Mouse (Mus musculus) myocyte (in vitro differentiated cells): ENCODE measurements around the gene Nudt21. TPM values are rescaled to one million over a fixed set of nuclear protein-coding genes. Genes with fewer than 3 reads are reported as not detected.
"Not testable (repeated sequence)": the region's sequence is repeated elsewhere in the genome, so short reads cannot be mapped to it uniquely, and the experiment has no call there.

Experiments used
- H3K27me3 ChIP-seq: one replicate; pipeline ENCODE4 v1.6.1; 2011; ENCODE audit not compliant: control insufficient read depth, insufficient read depth, insufficient read length
- H3K36me3 ChIP-seq: one replicate; pipeline ENCODE4 v1.6.1; 2011; ENCODE audit not compliant: control insufficient read depth, insufficient read depth
- H3K4me2 ChIP-seq: one replicate; pipeline ENCODE4 v1.6.1; 2011; ENCODE audit warnings: low read depth, control low read depth
- H3K4me3 ChIP-seq: one replicate; pipeline ENCODE4 v1.5.1; 2011; ENCODE audit warnings: mild to moderate bottlenecking, control low read depth, moderate library complexity
- H3K79me2 ChIP-seq: one replicate; pipeline ENCODE4 v1.6.1; 2011; ENCODE audit not compliant: control insufficient read depth, insufficient read depth
- H3ac ChIP-seq: one replicate; pipeline ENCODE4 v1.6.1; 2011; ENCODE audit not compliant: control insufficient read depth, insufficient read length
- CEBPB ChIP-seq: IDR thresholded peaks from 2 replicates; pipeline ENCODE4 v1.6.1; 2011; ENCODE audit warnings: mild to moderate bottlenecking, moderate library complexity; ENCODE audit not compliant: poor library complexity, insufficient read depth, severe bottlenecking
- E2F4 ChIP-seq: IDR thresholded peaks from one replicate; pipeline ENCODE4 v1.6.1; 2011; ENCODE audit warnings: mild to moderate bottlenecking, control low read depth, moderate library complexity; ENCODE audit not compliant: insufficient read depth
- MAX ChIP-seq: IDR thresholded peaks from one replicate; pipeline ENCODE4 v1.6.1; 2011; ENCODE audit warnings: low read depth, mild to moderate bottlenecking, control low read depth
- MYOD1 ChIP-seq, 3 experiments: IDR thresholded peaks; one replicate each; pipeline ENCODE4 v1.6.1; 2011; ENCODE audit warnings: control low read depth in 2 of 3, low read depth in 2 of 3, mild to moderate bottlenecking in 2 of 3, moderate library complexity in 1 of 3; ENCODE audit not compliant: insufficient read length in 2 of 3, control insufficient read depth in 1 of 3
- MYOG ChIP-seq, 3 experiments: IDR thresholded peaks; one replicate each; pipeline ENCODE4 v1.6.1; 2011; ENCODE audit warnings: control low read depth in 2 of 3, low read depth in 2 of 3, mild to moderate bottlenecking in 2 of 3; ENCODE audit not compliant: insufficient read length in 2 of 3, control insufficient read depth in 1 of 3, insufficient read depth in 1 of 3
- POLR2A ChIP-seq: IDR thresholded peaks from one replicate; pipeline ENCODE4 v1.6.1; 2011; ENCODE audit warnings: low read depth, mild to moderate bottlenecking, control low read depth, moderate library complexity; ENCODE audit not compliant: insufficient read length
- POLR2AphosphoS2 ChIP-seq: IDR thresholded peaks from one replicate; pipeline ENCODE4 v1.6.1; 2011; ENCODE audit warnings: low read depth, control low read depth; ENCODE audit not compliant: insufficient read length
- REST ChIP-seq: IDR thresholded peaks from one replicate; pipeline ENCODE4 v1.6.1; 2011; ENCODE audit warnings: mild to moderate bottlenecking, control low read depth, moderate library complexity; ENCODE audit not compliant: insufficient read depth, insufficient read length
- SRF ChIP-seq: IDR thresholded peaks from one replicate; pipeline ENCODE4 v1.6.1; 2011; ENCODE audit warnings: low read depth; ENCODE audit not compliant: control insufficient read depth, insufficient read length
- TCF12 ChIP-seq: IDR thresholded peaks from one replicate; pipeline ENCODE4 v1.6.1; 2011; ENCODE audit warnings: mild to moderate bottlenecking, control low read depth; ENCODE audit not compliant: poor library complexity, insufficient read depth, severe bottlenecking
- TCF3 ChIP-seq: IDR thresholded peaks from one replicate; pipeline ENCODE4 v1.6.1; 2011; ENCODE audit warnings: low read depth, control low read depth; ENCODE audit not compliant: insufficient read length
- USF1 ChIP-seq: IDR thresholded peaks from one replicate; pipeline ENCODE4 v1.6.1; 2011; ENCODE audit warnings: low read depth, mild to moderate bottlenecking, control low read depth, moderate library complexity
- polyA plus RNA-seq: library from polyadenylated mRNA; unstranded; fragments of >200 nt; fragmentation: generic; extraction: Trizol; gene quantifications from one replicate; pipeline ENCODE4 v1.2.1, GENCODE M21; 2012; ENCODE audit warnings: missing spikeins

Gene Nudt21
- polyA plus RNA-seq, 1 experiment = 88.6 TPM

DNA sequence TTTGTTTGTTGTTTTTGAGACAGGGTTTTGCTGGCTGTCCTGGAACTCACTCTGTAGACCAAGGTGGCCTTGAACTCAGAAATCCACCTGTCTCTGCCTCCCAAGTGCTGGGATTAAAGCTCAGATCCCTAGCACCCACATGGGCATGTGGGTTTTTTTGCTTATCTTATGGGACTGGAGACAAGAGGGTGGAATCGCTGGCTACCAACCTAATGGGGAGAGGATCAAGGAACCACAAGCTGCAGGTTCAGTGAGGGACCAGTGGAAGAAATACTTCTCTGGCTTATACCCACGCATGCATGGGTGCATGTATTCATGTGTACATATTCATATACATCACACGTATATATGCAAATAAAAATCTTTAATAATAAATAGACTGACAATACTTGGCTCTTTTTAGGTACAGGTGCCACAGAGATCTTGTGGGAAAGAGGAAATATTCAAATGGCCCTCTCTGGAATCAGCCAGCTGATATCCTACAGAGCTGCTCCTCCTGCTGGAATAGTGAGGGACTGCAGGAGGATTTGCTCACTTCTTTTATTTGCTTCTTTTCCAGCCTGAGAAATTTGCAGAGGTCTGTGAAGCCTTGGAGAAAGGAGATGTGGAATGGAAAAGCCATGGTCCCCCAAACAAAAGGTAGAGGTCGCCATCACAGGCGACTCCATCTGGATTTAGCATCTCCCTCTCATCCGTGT, 20.5 kb upstream of the Nudt21 start:
- Histone ChIP-seq H3K4me2 (no peak overlapping the region), H3ac (no peak overlapping the region), H3K36me3 (peaks cover 28% of the 10 kb centered on the region), H3K27me3 (no peaks in the 10 kb centered on the region), H3K4me3 (no peak overlapping the region), H3K79me2 (no peaks in the 10 kb centered on the region)
- TF ChIP-seq POLR2AphosphoS2 (no peak), TCF3 (no peak), POLR2A (no peak), MYOD1 (IDR thresholded peaks at IDR 0.05; ENCODE audit: control insufficient read depth in 1 of 3, insufficient read length in 2 of 3, low read depth in 2 of 3) (no peak), CEBPB (no peak), MYOG (IDR thresholded peaks at IDR 0.05; ENCODE audit: control insufficient read depth in 1 of 3, insufficient read depth in 1 of 3, insufficient read length in 2 of 3, low read depth in 2 of 3) (no peak), REST (no peak), USF1 (no peak), MAX (no peak), SRF (no peak)

DNA sequence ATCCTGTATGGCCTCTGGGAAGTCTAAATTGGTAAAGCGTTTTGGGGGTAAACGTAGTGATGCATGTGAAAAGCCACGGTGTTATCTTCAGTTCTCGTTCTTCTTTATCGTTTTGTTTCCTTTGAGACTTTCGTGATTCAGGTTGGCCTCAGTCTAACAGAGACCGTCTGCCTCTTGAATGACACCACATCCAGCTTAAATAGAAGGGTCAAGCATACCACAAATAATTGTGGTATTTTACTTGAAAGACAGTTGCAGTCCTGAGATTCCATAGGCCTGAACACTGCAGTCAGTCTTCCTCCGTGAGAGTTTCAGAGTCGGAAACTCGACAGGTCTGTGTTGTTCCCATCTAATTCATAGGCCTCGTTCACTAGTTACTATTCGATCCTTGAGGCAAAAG, 15.9 kb upstream of the Nudt21 start:
- H3K27me3 ChIP-seq = no peaks in the 10 kb centered on the region
- no peak for TF ChIP-seq E2F4
- no peak for TF ChIP-seq POLR2AphosphoS2
- TF ChIP-seq TCF12 = no peak
- TF ChIP-seq TCF3 = no peak
- H3K36me3 ChIP-seq = peaks cover 23% of the 10 kb centered on the region
- no peaks in the 10 kb centered on the region for H3K79me2 ChIP-seq
- no peak overlapping the region for H3K4me2 ChIP-seq
- no peak overlapping the region for H3ac ChIP-seq
- no peak overlapping the region for H3K4me3 ChIP-seq

DNA sequence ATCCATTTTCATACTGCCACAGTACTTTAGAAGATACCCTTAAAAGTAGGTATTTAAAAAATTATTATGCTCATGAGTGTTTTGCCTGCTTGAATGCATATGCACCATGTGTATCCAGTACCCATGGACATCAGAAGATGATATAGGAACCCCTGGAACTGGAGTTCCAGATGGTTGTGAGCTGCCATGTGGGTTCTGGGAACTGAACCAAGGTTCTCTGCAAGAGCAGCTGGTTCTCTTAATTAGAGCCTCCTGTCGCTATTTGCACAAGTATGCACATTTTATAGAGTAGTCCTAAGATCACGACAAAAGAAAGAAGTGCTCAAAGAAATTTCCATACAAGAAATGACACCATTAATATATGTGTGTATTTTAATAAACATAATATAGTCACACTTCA, 11.0 kb upstream of the Nudt21 start:
- no peak overlapping the region for H3ac ChIP-seq
- H3K4me2 ChIP-seq = no peak overlapping the region
- TF ChIP-seq POLR2A (no peak), E2F4 (no peak), TCF12 (no peak), POLR2AphosphoS2 (no peak), USF1 (no peak), TCF3 (no peak), CEBPB (no peak), REST (no peak), SRF (no peak), MAX (no peak), MYOD1 (IDR thresholded peaks at IDR 0.05; ENCODE audit: control insufficient read depth in 1 of 3, insufficient read length in 2 of 3, low read depth in 2 of 3) (no peak), MYOG (IDR thresholded peaks at IDR 0.05; ENCODE audit: control insufficient read depth in 1 of 3, insufficient read depth in 1 of 3, insufficient read length in 2 of 3, low read depth in 2 of 3) (no peak)
- no peak overlapping the region for H3K4me3 ChIP-seq
- H3K79me2 ChIP-seq = no peaks in the 10 kb centered on the region
- peaks cover 16% of the 10 kb centered on the region for H3K36me3 ChIP-seq
- no peaks in the 10 kb centered on the region for H3K27me3 ChIP-seq

DNA sequence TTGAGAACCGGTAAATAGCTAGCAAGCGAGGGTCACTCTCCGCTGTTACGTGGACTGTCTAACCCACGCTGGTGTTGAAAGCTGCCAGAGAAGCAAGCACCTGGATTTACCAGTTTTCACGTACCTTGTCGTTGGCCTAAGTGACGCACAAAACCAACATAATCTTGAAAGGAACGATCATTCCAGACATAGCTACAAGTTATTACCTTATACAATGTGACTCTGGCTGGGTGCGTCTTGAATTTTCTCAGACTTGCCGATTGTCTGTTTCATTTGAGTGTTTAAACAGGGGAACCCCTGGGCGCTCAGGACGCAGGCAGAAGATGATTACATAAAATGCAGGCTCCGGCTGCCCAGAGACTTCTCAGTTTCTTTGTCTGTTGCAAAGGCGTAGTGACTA, 975 bp upstream of the Nudt21 start:
- Histone ChIP-seq H3K4me3 (peak overlapping the region; percentile 74), H3K27me3 (no peaks in the 10 kb centered on the region), H3K4me2 (peak overlapping the region; percentile 92), H3K79me2 (peaks cover 55% of the 10 kb centered on the region), H3ac (peak overlapping the region; percentile 91), H3K36me3 (peaks cover 11% of the 10 kb centered on the region)
- TF ChIP-seq MYOG (IDR thresholded peaks at IDR 0.05; ENCODE audit: control insufficient read depth in 1 of 3, insufficient read depth in 1 of 3, insufficient read length in 2 of 3, low read depth in 2 of 3) (no peak), TCF12 (no peak), SRF (no peak), REST (no peak), USF1 (no peak), POLR2A (no peak), MAX (no peak), TCF3 (no peak), CEBPB (no peak), E2F4 (no peak), MYOD1 (IDR thresholded peaks at IDR 0.05; ENCODE audit: control insufficient read depth in 1 of 3, insufficient read length in 2 of 3, low read depth in 2 of 3) (no peak), POLR2AphosphoS2 (no peak)

DNA sequence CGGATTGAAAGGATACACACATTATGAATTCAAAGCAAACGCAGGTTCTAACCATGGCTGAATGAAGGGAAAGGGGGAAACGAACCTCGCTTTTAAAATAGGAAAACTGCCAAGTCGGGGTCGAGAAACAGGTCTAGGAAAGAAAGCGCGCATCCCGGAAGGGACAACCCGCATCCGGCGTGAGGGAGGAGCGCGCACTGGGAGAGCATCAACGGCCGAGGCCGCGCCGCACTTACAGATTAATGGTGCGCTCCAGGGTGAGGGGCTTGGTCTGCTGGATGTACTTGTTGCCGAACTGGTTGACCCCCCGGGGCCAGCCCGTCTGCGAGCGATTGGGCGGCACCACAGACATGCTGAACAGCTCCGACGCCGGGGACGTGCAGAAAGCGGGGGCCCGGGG, 290 bp downstream of the Nudt21 start:
- TF ChIP-seq POLR2AphosphoS2 = peak; percentile 42
- TF ChIP-seq POLR2A = peak; percentile 64

More for the DNA sequence above, 290 bp downstream of the Nudt21 start:
- peaks cover 68% of the 10 kb centered on the region for H3K79me2 ChIP-seq
- peak overlapping the region; percentile 93 for H3K4me2 ChIP-seq
- H3K36me3 ChIP-seq = peaks cover 12% of the 10 kb centered on the region
- not testable (repeated sequence) for H3K27me3 ChIP-seq
- H3ac ChIP-seq = peak overlapping the region; percentile 91
- peak overlapping the region; percentile 74 for H3K4me3 ChIP-seq
